Mouse (Mus musculus): Measurements from ENCODE around the gene Gm16440. TPM values are rescaled to one million over a fixed set of nuclear protein-coding genes. Genes with fewer than 3 reads are reported as not detected.
"Not testable (repeated sequence)": the region's sequence is repeated elsewhere in the genome, so short reads cannot be mapped to it uniquely, and the experiment has no call there.

Gm16440 gene
- not detected for total RNA-seq (2021)
- long read RNA-seq, experiment 1 = 0 reads
- long read RNA-seq, experiment 2 = 0 reads

DNA sequence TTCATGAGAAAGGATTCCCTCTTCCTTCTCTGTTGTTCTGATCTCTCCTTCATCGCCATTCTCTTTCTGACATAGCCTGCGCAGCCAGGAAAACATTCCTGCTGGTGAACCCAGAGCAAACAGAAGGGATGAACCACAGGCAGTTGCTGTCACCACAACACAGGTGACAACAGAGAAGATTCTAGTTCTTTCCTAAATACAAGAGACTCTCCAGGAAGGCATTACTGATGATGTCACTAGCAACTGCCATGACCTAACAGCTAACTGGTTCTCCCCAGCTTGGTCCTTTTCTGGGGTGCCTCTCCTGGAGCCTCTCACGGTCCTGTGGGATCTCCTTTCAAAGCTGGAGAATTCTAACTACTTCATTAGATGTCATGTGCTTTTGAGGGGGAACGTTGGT is at the start of gene Gm16440:
Gene Gm16440, minus strand, starts transcription at position 101 of the 400 bp plus-strand sequence.
- DNase-seq (ENCODE audit: low spot score in 2 of 2) = not testable (repeated sequence)

DNA sequence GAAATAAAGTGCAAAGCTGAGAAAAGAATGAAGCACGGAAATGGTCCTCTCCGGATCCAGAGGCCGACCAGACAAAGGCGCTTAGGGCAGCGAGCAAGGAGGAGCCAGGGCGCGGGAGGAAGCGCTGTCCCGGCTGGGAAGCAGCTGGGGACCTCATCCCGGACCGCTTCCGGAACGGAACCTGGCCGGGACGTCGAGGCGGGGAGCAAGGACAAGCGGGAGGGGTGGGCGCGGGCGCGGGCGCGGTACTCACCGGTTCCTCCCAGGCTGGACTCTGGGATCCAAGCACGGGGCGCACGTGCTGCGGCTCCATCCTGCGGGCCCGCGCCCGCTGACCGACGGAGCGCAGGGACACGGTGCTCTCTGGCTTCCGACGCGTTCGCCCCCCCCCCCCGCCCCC is 36.6 kb upstream of the Gm16440 start:
- peak; percentile 1 to 2 for DNase-seq (ENCODE audit: low spot score in 2 of 2)

DNA sequence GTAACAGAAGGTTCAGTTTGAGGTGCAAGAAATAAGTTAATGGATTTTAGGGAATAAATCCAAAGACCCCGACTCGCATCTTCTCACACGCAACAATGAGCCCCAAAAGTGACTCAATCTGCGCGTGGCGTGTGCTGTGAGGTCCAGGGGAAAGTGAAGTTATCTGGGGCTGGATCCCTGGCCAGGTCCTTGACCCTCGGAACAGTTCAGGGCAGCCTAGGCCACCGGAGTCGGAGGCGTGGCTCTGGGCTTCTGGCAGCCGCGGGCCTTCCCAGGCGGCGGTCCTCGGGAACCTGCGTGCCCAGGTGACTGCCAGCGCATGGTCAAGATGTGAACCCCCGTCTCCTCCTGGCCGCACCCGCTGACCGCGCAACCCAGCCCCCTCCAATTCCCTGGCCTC is 36.2 kb upstream of the Gm16440 start:
- peak in 1 of 2 experiments; percentile 1 for DNase-seq (ENCODE audit: low spot score in 2 of 2)

DNA sequence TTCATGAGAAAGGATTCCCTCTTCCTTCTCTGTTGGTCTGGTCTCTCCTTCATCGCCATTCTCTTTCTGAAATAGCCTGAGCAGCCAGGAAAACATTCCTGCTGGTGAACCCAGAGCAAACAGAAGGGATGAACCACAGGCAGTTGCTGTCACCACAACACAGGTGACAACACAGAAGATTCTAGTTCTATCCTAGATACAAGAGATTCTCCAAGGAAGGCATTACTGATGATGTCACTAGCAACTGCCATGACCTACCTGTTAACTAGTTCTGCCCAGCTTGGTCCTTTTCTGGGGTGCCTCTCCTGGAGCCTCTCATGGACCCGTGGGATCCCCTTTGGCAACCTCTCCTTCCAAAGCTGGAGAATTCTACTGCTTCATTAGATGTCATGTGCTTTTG is 22.3 kb upstream of the Gm16440 start, which contains the start of gene Gm3591:
Gene Gm3591, minus strand, starts transcription at position 101 of the 400 bp plus-strand sequence.
- not testable (repeated sequence) for DNase-seq (ENCODE audit: low spot score in 2 of 2)

DNA sequence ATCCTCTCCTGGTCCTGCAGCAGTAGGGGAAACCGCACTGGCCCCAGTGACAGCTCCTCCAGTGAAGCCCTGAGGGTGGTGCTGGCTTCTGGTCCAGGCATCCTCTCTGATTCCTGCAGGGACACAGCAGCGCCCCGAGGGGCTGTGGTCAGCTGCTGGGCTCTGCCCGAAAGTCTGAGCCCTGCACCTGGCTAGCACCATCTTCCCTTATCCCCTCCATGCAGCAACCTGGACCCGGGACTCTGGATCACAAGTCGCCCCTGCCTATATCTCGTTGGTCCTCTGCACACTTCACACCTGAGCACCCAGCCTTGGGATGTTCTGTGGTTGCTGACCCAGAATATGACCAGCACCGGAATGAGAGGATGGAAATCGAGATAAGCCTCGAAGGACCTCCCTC is 46.5 kb downstream of the Gm16440 start, which contains the start of gene Gm3618:
Gene Gm3618, minus strand, starts transcription at position 101 of the 400 bp plus-strand sequence.
- not testable (repeated sequence) for DNase-seq (ENCODE audit: low spot score in 2 of 2)

Other genes starting within 250 kb of the Gm16440 start
- gene Gm21560, start 171.0 kb downstream of the Gm16440 start, total RNA-seq (2021) = under 1 TPM; 0.68 to 0.84 TPM
- gene Gm3411, start 103.1 kb downstream of the Gm16440 start, total RNA-seq (2021) = 1 to 10 TPM; 1.4 to 1.6 TPM
- gene Gm21103, start 85.5 kb downstream of the Gm16440 start, total RNA-seq (2021) = not detected
- not detected for gene Gm3618, start 46.6 kb downstream of the Gm16440 start, total RNA-seq (2021)
- 1 to 10 TPM in 1 of 2 experiments, not detected in 1; 1.8 TPM for gene Gm3591, start 22.2 kb upstream of the Gm16440 start, total RNA-seq (2021)
- gene Gm3594, start 54.3 kb upstream of the Gm16440 start, total RNA-seq (2021) = not detected
- not detected for gene Gm8356, start 147.0 kb upstream of the Gm16440 start, total RNA-seq (2021)
- gene Gm3629, start 200.3 kb upstream of the Gm16440 start, total RNA-seq (2021) = under 1 TPM in 1 of 2 experiments, not detected in 1; 0.28 TPM
- gene Gm3460, start 232.1 kb upstream of the Gm16440 start, total RNA-seq (2021) = not detected